Mouse (Mus musculus): Measurements from ENCODE around the gene Hnrnpul1.

DNA sequence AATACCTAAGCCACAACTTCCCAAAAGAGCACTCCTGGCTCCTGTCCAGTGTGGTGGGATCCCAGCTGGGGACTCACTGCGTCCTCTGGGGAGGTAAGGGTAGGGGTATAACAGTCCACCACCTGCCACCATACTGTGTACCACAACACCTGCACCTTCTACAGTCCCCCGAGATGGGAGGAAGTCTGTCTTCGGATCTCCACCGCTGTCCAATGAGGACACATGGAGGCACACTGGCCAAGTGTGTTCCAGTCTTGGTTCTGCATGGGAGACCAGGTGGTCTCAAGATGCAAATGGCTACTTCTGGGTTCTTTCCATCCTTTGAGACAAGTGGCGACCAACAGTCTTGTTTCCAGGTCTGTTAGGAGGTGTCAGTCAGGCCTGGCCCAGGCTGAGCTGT, 43.4 kb downstream of the Hnrnpul1 start:
- no peak for TF ChIP-seq EP300 (IDR thresholded peaks at IDR 0.05)
- no peak for TF ChIP-seq CTCF (IDR thresholded peaks at IDR 0.05)

All from lung, postnatal 0 days (tissue).